Mouse (Mus musculus) adrenal gland, adult 2 months (tissue): ENCODE data around the gene Syp. TPM values are rescaled to one million over a fixed set of nuclear protein-coding genes. Genes with fewer than 3 reads are reported as not detected.

Experiments
- DNase-seq: peaks from one replicate; pipeline ENCODE4 v3.0.0; 2021
- long read RNA-seq: library from polyadenylated mRNA; stranded (forward); transcript quantifications from one replicate; pipeline ENCODE4 v2.0.0, GENCODE M21; 2021
- polyA plus RNA-seq: library from polyadenylated mRNA; depleted of rRNA; stranded (reverse); fragments of >200 nt; gene quantifications from 2 replicates; pipeline ENCODE4 v1.2.3, GENCODE M21; 2012; rRNA removed
- total RNA-seq, 2 experiments: library from RNA; stranded (reverse); gene quantifications; 2 replicates each; pipeline ENCODE4 v1.2.3; 2021

The Syp gene
- total RNA-seq (10 to 100 TPM; 34.3 to 81.7 TPM), polyA plus RNA-seq (20.4 and 21.6 TPM in 2 replicates)
- long read RNA-seq, transcript Syp-201 (7 exons, 2,591 nt) = major isoform, 39 of 50 reads
- long read RNA-seq, partial matches to known transcripts = 8 of 50 reads
- long read RNA-seq, other reads (novel, unspliced or antisense) = 3 of 50 reads

DNA sequence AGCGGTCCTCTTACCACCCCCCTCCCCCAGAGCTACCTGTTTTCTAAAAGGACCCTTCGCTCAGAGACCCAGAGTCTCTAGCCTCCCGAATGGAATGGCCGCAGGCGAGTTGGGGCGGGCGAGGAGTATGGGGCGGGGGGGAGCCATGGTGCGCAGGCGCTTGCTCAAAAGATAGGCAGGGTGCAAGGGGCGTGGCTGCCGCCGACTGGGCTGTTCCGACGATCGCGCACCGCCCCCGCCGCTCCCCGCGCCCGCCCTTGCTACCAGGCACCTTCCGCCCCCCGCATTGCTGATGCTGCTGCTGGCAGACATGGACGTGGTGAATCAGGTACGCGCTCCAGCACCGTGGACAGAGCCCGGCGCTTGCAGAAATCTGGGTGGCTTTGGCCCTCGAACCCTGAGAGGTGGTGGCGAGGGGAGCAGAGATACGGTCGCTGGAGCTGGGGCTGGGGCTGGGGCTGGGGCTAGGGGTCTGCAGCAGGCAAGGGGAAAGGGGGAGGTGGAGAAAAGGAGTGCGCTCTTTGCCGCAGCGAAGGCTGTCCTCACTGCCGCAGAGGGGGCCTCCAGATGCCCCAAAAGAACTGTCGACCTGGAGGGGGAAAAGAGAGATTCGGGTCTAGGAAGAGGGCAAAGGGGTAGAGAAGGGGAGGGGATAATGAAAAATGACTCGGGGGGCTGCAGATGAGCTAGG lies at the start of gene Syp:
Gene Syp (plus strand): TSS at position 71 of the 691 bp plus-strand sequence.
- peak; percentile 86 for DNase-seq

DNA sequence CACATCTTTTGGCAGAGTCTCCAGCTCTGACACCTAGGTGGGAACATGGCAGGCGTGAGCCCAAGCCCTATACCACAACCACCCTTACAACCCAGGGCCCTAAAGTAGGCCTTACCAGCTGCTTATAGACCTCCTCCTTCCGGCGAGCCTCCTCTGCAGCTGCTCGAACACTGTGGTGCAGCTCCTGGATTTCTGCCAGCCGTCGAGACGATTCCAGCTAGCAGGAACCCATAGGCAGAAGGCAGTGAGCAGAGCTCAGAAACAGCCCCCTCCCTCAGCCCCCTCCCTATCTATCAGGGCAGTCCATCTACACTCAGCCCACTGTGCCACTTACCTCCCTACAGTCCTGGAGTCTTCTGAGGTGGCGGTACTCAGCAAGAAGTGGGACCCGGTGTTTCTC lies 42.9 kb upstream of the Syp start:
- no peak for DNase-seq

DNA sequence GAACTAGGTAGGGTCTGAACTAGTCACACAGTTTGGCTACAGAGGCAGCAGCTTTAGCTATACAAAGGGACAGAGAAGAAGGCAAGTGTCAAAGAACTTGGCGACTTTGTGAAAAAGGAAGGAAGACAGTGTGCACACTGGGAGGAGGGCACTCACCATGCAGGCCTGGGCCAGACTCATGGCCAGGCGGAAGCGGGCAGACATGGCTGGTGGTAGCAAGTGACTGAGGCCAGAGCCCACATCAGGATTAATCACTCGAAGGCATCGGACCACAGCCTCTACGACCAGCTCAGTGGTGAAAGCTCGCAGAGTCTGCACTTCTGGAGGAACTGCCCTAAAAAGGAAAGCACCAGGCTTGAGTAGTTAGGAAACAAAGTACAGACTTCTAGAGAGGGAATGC lies 34.3 kb upstream of the Syp start:
- no peak for DNase-seq

DNA sequence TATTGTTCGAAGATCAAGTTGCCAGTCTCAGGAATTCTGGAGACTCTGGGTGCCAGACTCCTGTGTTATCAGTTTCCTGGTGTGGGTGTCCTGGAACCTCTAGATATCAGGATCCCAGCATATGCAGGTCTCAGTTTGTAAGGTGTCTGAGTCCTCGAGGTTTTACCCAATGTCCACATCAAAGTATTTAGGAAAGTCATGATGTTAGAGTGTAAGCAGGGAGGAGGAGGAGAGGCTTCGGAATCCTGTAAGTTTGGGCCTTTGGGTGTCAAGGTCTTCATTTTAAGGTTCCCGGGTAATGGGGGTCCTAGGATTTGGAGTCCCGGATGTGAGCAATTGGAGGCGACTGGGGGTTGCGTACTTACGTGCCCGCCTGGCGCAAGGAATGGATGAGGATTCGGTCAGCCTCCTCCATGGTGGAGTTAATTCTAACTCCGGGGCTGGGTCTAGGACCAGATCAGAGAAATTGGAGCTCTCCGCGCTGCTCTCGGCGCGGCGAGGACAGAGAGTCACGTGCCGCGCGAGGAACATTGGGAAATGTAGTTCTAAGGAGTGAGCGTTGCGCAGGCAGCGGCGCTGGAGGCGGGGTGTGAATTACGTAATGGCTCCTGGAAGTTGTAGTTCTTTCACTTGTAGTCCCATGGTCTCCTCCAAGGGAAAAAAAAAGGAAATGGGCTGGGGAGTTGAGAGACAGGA lies 33.2 kb upstream of the Syp start, which contains the start of gene Ccdc22:
Gene Ccdc22 (minus strand): TSS at position 639 of the 696 bp plus-strand sequence.
- peak; percentile 89 for DNase-seq

DNA sequence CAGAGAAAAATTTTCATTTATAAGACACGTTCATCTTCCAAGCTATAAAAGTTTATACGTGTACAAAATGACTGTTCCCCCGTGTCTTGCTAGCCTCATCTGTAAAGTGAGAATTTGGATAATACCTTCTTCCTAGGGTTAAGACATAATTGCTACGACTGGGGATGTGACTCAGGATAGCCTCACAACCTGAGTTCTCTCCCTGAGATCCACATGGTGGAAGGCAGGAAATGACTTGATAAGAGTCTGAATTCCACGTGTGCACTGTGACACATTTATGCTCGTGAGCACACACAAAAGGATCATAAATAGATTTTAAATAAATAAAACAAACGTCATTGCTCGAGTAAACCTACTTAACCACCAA lies 32.7 kb upstream of the Syp start:
- DNase-seq = no peak

DNA sequence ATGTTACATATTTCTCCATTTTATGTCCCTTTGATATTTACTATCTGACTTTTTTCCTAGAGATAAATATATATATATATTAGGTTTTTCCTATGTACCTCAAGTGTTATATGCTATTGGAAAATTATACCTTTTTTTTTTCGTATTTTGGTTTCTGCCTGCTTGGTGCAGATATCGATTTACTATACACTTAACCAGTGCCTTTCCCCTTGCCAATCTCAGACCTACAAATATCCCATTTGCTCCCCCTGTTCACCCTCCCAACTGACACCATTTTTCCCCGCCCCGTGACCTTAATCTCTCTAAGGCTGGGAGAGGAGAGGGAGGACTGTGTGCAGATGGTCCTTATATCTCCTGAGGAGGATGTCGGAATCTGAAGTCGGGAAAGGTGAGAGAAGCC lies 31.5 kb upstream of the Syp start, which contains the start of gene Cacna1f:
Gene Cacna1f (plus strand): TSS at position 301 of the 400 bp plus-strand sequence.
- no peak for DNase-seq

DNA sequence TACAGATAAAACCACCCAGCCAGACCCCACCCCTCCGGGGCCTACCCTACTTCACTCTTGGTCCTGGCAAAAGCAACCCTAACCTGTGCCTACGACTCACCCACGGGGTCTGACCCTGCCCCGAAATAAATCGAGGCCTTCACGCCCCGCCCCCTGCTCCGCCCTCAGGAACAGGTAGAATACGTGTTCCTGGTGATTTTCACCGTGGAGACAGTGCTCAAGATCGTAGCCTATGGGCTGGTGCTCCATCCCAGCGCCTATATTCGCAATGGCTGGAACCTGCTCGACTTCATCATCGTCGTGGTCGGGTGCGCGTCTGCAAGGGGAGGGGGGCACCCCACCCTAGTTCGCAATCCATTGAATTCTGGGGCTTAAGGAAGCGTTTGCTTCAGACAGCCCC lies 28.2 kb upstream of the Syp start:
- DNase-seq = no peak

DNA sequence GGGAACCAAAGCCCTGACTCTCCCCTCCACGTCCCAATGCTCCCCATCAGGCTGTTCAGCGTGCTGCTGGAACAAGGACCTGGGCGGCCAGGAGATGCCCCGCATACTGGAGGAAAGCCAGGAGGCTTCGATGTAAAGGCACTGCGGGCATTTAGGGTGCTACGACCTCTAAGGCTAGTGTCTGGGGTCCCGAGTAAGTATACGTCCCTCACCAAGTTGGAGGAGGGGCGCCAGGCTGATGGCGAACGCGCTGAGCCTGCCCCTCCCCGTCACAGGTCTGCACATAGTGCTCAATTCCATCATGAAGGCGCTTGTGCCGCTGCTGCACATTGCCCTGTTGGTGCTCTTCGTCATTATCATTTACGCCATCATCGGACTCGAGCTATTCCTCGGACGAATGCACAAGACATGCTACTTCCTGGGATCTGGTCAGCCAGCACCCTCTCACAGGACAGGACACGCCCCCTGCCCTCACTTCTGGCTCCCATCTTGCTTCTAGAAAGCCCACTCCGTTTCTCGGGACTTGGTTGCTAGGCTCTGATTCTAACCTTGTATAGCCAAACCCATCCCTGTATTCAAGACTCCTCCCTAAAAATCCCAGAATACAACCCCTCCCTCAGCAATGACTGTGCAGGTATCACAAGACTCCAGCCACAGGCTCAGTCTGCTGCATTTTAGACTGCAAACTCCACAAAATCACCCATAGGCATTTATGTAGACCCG lies 27.6 kb upstream of the Syp start:
- DNase-seq = no peak

DNA sequence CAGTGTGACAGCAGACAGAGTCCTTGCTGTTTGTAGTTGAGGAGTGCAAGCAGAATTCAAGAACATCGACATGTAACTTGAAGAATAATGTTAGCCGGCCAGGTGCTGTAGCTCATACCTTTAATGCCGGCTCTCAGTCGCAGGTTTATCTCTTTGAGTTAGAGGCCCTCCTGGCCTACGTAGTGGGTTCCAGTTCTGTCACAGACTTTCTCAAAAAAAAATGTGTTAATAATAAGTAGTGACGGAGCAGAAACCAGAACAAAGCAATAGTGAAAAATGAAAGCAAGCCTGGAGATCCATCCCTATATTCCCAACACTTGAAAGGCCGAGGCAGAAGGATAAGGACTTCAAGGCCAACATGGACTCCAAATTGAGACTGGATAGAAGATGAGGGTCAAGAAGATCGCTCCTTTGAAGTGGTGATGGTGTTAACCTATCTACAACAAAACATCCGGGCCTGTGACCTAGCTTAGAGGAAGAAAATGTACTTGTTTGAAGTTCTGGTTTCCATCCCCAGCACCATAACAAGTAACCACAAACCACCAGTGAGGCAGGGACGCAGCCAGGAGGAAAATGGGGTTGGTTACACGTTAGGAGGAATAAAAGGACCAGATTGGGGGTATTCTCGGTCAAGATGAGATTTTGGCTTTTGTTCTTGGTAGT lies 20.3 kb upstream of the Syp start:
- no peak for DNase-seq

DNA sequence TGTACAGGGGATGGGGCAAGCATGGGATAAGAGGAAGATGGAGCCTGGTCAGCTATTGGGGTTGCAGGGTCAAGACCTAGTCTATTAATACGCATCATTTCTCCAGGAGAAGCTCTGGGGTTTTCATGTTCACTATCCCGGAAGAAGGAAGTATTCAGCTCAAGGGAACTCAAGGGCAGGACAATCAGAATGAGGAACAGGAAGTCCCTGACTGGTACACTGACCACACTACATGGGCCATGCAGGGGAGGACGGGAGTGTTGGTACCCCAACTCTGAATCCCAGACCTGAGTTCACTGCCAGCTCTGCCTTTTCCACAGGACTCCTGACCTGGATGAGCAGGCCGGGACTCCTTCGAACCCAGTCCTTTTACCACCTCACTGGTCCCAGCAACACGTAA lies 5.7 kb upstream of the Syp start:
- DNase-seq = no peak

DNA sequence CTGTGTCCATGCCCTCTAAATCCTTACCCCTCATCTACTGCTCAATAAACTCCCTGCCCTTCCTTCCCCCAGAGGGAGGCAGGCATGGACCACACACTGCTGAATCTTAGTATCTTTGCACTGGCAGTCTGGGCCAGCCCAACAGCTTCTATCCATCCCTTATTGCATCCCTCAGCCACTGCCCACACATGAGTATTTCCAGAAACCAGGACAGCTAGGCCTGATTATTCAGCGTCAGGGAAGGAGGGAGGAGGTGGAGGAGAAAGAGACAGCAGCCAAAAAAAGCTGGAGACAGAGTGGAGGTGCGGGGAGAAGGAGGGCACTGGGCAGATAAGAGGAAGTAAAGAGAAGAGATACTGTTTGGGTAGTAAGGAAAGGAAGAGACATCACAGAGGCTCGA lies 3.2 kb upstream of the Syp start:
- no peak for DNase-seq

DNA sequence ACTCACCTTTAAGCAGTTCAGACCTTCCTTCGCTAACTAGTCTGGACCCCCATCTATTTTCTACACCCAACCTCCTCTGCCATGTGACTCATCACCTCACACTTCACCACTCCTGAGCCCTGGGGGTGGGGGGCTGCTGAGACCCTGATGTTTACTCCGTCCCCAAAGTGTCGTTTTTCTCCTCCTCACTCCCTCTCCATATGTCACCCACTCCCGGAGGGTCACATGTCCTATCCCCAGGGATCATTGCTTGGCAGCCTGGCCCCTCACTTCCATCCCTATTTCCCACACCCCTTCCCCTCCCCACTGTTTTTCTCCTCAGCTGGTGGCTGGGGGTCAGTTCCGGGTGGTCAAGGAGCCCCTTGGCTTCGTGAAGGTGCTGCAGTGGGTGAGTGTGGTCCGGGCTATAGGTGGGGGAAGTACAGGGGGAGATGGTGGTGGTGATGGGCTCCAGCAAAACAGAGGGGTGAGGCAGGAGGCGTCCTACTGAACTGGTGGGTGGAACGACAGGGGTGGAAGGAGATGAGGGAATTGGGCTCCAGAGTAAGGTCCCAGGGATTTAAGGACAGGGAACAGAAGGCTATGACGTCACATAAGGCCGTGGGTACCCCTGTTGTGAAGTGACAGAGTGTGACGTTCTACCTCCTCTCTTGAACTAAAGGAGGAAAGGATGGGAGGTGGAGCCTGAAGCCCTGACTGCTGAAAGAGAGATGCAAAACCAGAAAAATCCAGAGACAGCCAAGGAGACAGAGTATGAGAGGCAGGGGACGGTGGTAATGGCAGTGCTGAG lies 1.5 kb downstream of the Syp start:
- DNase-seq = no peak

DNA sequence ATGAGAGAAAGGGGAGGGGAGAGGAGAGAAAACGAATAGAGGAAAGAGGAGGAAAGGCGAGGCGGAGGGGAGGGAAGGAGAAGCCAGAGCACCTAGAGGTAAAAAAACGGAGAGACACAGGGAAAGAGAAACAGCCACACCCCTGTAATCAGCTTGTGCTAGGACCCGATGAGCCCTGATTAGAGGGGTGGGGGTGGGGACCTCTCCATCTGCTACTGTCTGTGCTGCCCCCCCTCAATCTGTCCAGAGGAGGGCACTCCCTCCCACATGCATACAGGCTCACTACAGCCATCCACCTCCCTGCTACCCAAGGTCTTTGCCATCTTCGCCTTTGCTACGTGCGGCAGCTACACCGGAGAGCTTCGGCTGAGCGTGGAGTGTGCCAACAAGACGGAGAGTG lies 2.5 kb downstream of the Syp start:
- DNase-seq = no peak

DNA sequence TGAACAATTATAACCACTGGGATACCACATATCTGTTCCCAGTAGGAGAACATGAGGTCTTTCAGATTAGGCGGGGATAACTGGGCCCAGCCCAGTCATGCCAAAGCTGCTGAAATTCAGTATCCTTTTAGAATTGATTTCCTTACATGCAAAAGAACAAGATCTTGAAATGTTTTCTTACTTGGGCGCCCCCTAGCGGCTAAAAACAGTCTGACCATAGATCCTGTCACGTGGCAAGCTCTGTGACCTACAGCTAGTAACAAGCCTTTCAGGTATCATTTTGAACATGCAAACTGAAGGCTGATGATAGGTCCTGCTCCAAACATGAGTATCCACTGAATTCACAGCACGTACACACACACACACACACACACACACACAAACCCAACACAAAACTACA lies 7.1 kb downstream of the Syp start:
- peak; percentile 77 for DNase-seq

DNA sequence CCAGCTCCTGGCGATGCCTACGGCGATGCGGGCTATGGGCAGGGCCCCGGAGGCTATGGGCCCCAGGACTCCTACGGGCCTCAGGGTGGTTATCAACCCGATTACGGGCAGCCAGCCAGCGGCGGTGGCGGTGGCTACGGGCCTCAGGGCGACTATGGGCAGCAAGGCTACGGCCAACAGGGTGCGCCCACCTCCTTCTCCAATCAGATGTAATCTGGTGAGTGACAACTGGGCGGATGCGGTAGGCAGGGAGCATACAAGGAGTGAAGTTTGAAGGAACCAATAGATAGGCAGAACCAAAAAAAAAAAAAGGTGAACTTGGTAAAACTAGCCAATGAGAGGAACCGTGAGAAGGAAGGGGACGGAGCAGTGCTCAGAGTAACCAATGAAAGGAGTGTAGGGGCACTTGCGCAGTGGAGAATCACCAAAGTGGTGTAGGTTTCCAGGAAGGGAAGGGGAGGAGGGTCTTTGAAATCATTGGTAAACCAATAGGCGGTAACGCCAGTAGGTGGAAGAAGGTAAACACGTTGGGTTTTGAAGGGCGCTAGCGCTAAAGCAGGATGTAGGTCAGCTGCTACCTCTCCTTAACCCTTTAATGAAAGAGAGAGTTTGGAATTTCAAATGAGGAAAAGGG lies 10.5 kb downstream of the Syp start:
- peak; percentile 90 for DNase-seq

DNA sequence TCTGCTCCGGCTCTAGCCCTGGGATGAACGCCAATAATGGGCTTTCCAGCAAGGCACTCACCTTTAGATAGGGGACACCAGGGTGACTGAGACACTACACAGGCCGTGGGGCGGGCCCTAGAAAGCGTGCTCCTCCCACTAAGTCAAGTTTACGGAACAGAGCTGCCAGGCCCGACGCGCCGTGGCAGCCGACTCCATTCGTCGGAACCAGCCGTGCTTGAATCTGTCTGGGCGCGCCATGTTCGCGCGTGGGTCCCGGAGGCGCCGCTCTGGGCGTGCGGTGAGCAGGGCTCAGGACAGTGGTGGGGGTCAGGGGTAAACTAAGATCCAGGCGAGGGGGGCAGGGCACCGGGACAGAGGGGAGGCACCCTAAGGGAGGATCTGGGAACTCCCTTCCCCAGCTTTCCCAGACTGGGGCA lies 19.0 kb downstream of the Syp start, which contains the start of gene Prickle3:
Gene Prickle3 (plus strand): TSS at position 40 of the 419 bp plus-strand sequence.
- peak; percentile 82 for DNase-seq

DNA sequence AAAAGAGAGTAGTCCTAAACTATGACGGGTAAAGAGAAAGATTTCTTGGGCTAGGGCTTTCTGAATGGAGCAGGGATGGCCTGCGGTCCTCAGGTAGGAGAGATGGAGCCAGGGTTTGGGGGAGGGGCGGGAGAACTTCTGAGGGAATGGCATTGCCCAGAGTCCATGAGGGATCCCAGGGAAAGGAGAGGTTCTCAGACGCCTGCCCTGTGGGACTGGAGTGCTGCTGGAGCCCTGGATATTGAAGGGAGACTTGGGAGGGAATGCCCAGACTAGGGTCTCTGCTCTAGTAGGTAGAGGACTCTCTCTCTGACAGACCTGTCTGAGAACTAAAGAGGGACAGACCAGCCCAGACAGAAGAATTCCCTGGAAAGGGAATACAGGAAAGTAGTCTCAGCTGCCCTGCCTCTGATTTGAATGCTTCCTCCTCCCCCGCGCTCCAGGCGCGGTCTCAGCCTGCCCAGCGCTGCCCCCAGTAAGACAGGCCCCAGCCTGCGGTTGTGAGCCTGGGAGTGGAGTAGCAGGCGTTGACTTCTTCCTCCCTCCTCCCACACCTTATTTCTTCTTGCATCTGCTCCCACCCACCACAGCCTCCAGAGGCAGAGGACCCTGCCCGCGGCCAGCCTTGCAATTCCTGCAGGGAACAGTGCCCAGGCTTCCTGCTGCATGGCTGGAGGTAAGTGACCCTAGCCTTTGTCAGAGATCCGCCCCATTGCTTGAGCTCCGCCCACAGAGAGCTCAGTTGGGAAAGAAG lies 19.9 kb downstream of the Syp start:
- peak; percentile 72 for DNase-seq

DNA sequence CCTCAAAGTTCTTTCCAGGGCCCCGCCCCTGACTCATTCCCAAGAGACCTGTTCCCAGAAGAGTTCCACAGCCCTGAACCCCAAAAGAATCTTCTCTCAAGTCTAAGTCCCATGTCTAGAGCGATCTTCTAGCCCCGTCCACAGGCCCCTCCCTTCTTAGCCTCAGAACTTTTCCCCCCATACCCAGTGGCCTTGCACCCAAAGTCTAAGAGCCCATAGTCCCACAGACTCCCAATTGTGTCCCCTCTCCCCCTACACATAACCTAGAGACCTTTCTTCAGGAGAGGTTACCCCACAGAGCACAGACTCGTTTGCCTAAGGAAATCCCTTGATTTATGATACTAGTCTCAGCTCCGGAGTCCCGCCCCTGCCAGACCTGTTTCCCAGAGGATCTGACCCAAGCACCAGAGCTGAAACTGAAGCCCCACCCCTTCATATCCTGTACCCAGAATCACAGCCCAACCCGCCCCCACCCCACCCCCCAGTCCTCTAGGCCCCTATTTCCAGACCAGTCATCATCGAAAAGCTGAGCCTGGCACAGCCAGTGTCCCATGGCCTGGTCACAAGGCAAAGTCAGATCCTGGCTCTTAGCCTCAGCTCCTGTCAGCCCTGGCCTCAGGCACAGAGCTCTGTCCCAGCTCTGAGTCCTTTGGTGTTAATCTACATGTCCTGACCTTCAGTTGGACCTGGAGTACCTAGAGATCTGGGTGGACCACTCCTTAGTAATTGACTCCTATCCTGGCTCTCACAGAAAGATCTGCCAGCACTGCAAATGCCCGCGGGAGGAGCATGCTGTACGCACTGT lies 20.7 kb downstream of the Syp start:
- peak; percentile 33 for DNase-seq

DNA sequence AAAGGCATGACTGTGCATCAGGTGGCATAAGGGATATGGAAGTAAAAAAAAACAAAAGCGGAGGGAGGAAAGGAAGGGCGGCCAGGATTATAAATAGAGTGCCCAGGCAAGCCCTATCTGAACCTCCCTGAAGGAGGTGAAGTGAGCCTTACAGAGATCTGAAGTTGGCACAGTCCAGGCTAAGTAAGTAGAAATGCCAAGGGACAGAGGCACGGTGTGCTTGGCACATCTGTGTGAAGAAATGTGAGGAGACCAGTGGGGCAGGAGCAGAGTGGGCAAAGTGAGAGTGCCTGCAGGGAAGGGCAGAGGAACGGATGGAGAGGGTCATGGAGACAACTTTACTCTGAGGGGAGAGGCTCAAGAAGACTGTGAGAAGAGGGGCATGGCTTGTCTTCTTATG lies 22.8 kb downstream of the Syp start:
- DNase-seq = no peak
